Mouse (Mus musculus): ENCODE measurements around the gene Aldh3a1.
"Not testable (repeated sequence)": the region's sequence is repeated elsewhere in the genome, so short reads cannot be mapped to it uniquely, and the experiment has no call there.

DNA sequence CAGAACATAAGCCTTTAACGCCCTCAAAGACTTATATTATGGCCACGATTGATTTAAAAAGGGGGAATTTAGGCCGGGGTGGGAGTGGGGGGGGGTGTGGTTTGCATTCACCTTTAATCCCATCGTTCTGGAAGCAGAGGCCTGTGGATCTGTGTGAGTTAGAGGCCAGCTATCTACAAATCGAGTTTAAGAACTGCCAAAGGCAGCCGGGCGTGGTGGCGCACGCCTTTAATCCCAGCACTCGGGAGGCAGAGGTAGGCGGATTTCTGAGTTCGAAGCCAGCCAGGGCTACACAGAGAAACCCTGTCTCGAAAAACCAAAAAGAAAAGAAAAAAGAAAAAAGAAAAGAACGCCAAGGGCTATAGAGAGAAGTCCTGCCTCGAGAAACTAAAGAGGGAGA lies 33.9 kb upstream of the Aldh3a1 start:
- not testable (repeated sequence) for TF ChIP-seq CTCF, POLR2A (IDR thresholded peaks at IDR 0.05; ENCODE audit: extremely low read depth, insufficient read depth, low read length)
